Mouse (Mus musculus): ENCODE results near the gene Isyna1. TPM values are rescaled to one million over a fixed set of nuclear protein-coding genes. Genes with fewer than 3 reads are reported as not detected.
A peak's percentile ranks its signal among the peaks of the same experiment; 100 is the strongest.

The Isyna1 gene
- polyA plus RNA-seq, 1 experiment from 2014 or later = 37.4 TPM

GRCm38 (mm10) chr8:70634066-70634465 is 39.9 kb downstream of the Isyna1 start:
- Histone ChIP-seq H3K9me3 (ENCODE audit: control insufficient read depth, low read length) (no peaks in the 10 kb centered on the region), H3K27me3 (ENCODE audit: control insufficient read depth, insufficient read depth, low read length) (no peaks in the 10 kb centered on the region), H3K9ac (ENCODE audit: low read length) (no peak overlapping the region), H3K36me3 (ENCODE audit: control insufficient read depth, insufficient read depth, low read length) (no peaks in the 10 kb centered on the region), H3K4me2 (replicated peaks; ENCODE audit: low read depth) (no peak overlapping the region), H3K4me1 (replicated peaks; ENCODE audit: control insufficient read depth, insufficient read depth) (peaks cover 10% of the 10 kb centered on the region; the same call in 1 of the 2 replicates), H3K4me3 (ENCODE audit: low read depth, low read length) (no peak overlapping the region), H3K27ac (replicated peaks) (no peak overlapping the region)
- TF ChIP-seq CTCF (IDR thresholded peaks at IDR 0.05; ENCODE audit: low read depth) (no peak), EP300 (optimal IDR thresholded peaks at IDR 0.05) (no peak)
- peak; percentile 36 for ATAC-seq (ENCODE audit: low FRiP score, low TSS enrichment)
- DNase-seq (ENCODE audit: low spot score) = peak; percentile 72
- WGBS = 36% methylated on average over 6 of the region's 6 CpGs

- Histone ChIP-seq H3K27me3 (ENCODE audit: control insufficient read depth, insufficient read depth, low read length) (no peaks in the 10 kb centered on the region), H3K4me2 (replicated peaks; ENCODE audit: low read depth) (no peak overlapping the region), H3K4me1 (replicated peaks; ENCODE audit: control insufficient read depth, insufficient read depth) (0 out of 2 replicates have a peak, but pooled peaks cover 3% of the 10 kb centered on the region), H3K36me3 (ENCODE audit: control insufficient read depth, insufficient read depth, low read length) (no peaks in the 10 kb centered on the region), H3K4me3 (ENCODE audit: low read depth, low read length) (no peak overlapping the region), H3K27ac (replicated peaks) (no peak overlapping the region), H3K9me3 (ENCODE audit: control insufficient read depth, low read length) (no peaks in the 10 kb centered on the region), H3K9ac (ENCODE audit: low read length) (no peak overlapping the region)
- ATAC-seq (ENCODE audit: low FRiP score, low TSS enrichment) (no peak), DNase-seq (ENCODE audit: low spot score) (no peak)
- WGBS = 71% methylated on average over 6 of the region's 6 CpGs
- TF ChIP-seq CTCF (IDR thresholded peaks at IDR 0.05; ENCODE audit: low read depth) (no peak), EP300 (optimal IDR thresholded peaks at IDR 0.05) (no peak)
These were observed 41.4 kb downstream of the Isyna1 start for GRCm38 (mm10) chr8:70635527-70635926.

GRCm38 (mm10) chr8:70636838-70637237 is 42.7 kb downstream of the Isyna1 start:
- no peak for TF ChIP-seq CTCF (IDR thresholded peaks at IDR 0.05; ENCODE audit: low read depth)
- no peak for TF ChIP-seq EP300 (optimal IDR thresholded peaks at IDR 0.05)
- H3K27ac ChIP-seq (replicated peaks) = no peak overlapping the region
- 0 out of 2 replicates have a peak, but pooled peaks cover 3% of the 10 kb centered on the region for H3K4me1 ChIP-seq (replicated peaks; ENCODE audit: control insufficient read depth, insufficient read depth)
- H3K9me3 ChIP-seq (ENCODE audit: control insufficient read depth, low read length) = no peaks in the 10 kb centered on the region
- no peak for DNase-seq (ENCODE audit: low spot score)
- no peaks in the 10 kb centered on the region for H3K27me3 ChIP-seq (ENCODE audit: control insufficient read depth, insufficient read depth, low read length)
- no peak overlapping the region for H3K4me2 ChIP-seq (replicated peaks; ENCODE audit: low read depth)
- H3K9ac ChIP-seq (ENCODE audit: low read length) = no peak overlapping the region
- WGBS = 62% methylated on average over 8 of the region's 8 CpGs
- no peaks in the 10 kb centered on the region for H3K36me3 ChIP-seq (ENCODE audit: control insufficient read depth, insufficient read depth, low read length)
- ATAC-seq (ENCODE audit: low FRiP score, low TSS enrichment) = no peak
- H3K4me3 ChIP-seq (ENCODE audit: low read depth, low read length) = no peak overlapping the region

- no peak for ATAC-seq (ENCODE audit: low FRiP score, low TSS enrichment)
- WGBS = 62% methylated on average over 9 of the region's 9 CpGs
- Histone ChIP-seq H3K27ac (replicated peaks) (no peak overlapping the region), H3K9ac (ENCODE audit: low read length) (no peak overlapping the region), H3K4me1 (replicated peaks; ENCODE audit: control insufficient read depth, insufficient read depth) (0 out of 2 replicates have a peak, but pooled peaks cover 3% of the 10 kb centered on the region), H3K4me3 (ENCODE audit: low read depth, low read length) (no peak overlapping the region), H3K9me3 (ENCODE audit: control insufficient read depth, low read length) (no peaks in the 10 kb centered on the region), H3K27me3 (ENCODE audit: control insufficient read depth, insufficient read depth, low read length) (no peaks in the 10 kb centered on the region), H3K36me3 (ENCODE audit: control insufficient read depth, insufficient read depth, low read length) (no peaks in the 10 kb centered on the region), H3K4me2 (replicated peaks; ENCODE audit: low read depth) (no peak overlapping the region)
- DNase-seq (ENCODE audit: low spot score) = no peak
- no peak for TF ChIP-seq EP300 (optimal IDR thresholded peaks at IDR 0.05)
- no peak for TF ChIP-seq CTCF (IDR thresholded peaks at IDR 0.05; ENCODE audit: low read depth)
These were observed 44.6 kb downstream of the Isyna1 start for GRCm38 (mm10) chr8:70638752-70639151.

- Histone ChIP-seq H3K4me1 (replicated peaks; ENCODE audit: control insufficient read depth, insufficient read depth) (no peaks in the 10 kb centered on the region), H3K4me2 (replicated peaks; ENCODE audit: low read depth) (no peak overlapping the region), H3K27ac (replicated peaks) (no peak overlapping the region), H3K27me3 (ENCODE audit: control insufficient read depth, insufficient read depth, low read length) (no peaks in the 10 kb centered on the region), H3K9me3 (ENCODE audit: control insufficient read depth, low read length) (no peaks in the 10 kb centered on the region), H3K36me3 (ENCODE audit: control insufficient read depth, insufficient read depth, low read length) (no peaks in the 10 kb centered on the region), H3K9ac (ENCODE audit: low read length) (no peak overlapping the region), H3K4me3 (ENCODE audit: low read depth, low read length) (no peak overlapping the region)
- TF ChIP-seq CTCF (IDR thresholded peaks at IDR 0.05; ENCODE audit: low read depth) (no peak), EP300 (optimal IDR thresholded peaks at IDR 0.05) (no peak)
- ATAC-seq (ENCODE audit: low FRiP score, low TSS enrichment) = no peak
- no peak for DNase-seq (ENCODE audit: low spot score)
- 68% methylated on average over 3 of the region's 3 CpGs for WGBS
These were observed 48.8 kb downstream of the Isyna1 start for GRCm38 (mm10) chr8:70643019-70643418.

GRCm38 (mm10) chr8:70644065-70644464 is 49.9 kb downstream of the Isyna1 start:
- WGBS = 74% methylated on average over 2 of the region's 2 CpGs
- Histone ChIP-seq H3K4me1 (replicated peaks; ENCODE audit: control insufficient read depth, insufficient read depth) (peaks cover 5% of the 10 kb centered on the region; the same call in 1 of the 2 replicates), H3K36me3 (ENCODE audit: control insufficient read depth, insufficient read depth, low read length) (no peaks in the 10 kb centered on the region), H3K4me2 (replicated peaks; ENCODE audit: low read depth) (no peak overlapping the region), H3K27ac (replicated peaks) (no peak overlapping the region), H3K27me3 (ENCODE audit: control insufficient read depth, insufficient read depth, low read length) (no peaks in the 10 kb centered on the region), H3K9ac (ENCODE audit: low read length) (no peak overlapping the region), H3K4me3 (ENCODE audit: low read depth, low read length) (no peak overlapping the region), H3K9me3 (ENCODE audit: control insufficient read depth, low read length) (no peaks in the 10 kb centered on the region)
- no peak for DNase-seq (ENCODE audit: low spot score)
- TF ChIP-seq EP300 (optimal IDR thresholded peaks at IDR 0.05) (no peak), CTCF (IDR thresholded peaks at IDR 0.05; ENCODE audit: low read depth) (peak; percentile 51)
- ATAC-seq (ENCODE audit: low FRiP score, low TSS enrichment) = no peak
